Mouse (Mus musculus) thymus, adult 2 months (tissue): Measurements from ENCODE around the gene Slc9a3r2.

Source experiments
- CTCF ChIP-seq: fragments of 200-500 bp; IDR thresholded peaks from 2 replicates; pipeline ENCODE4 v1.5.1; 2012; ENCODE audit warnings: mild to moderate bottlenecking, control low read depth, low read length, moderate library complexity, borderline replicate concordance; ENCODE audit not compliant: control insufficient read depth, poor library complexity, insufficient read depth; ENCODE audit errors: extremely low read depth
- POLR2A ChIP-seq: fragments of 200-500 bp; IDR thresholded peaks from 2 replicates; pipeline ENCODE4 v1.6.1; 2012; ENCODE audit warnings: mild to moderate bottlenecking, low read length, control low read depth, moderate library complexity; ENCODE audit not compliant: control insufficient read depth, poor library complexity, insufficient read depth; ENCODE audit errors: extremely low read depth

GRCm38 (mm10) chr17:24669545-24670245, 19.6 kb upstream of the Slc9a3r2 start, which contains the start of gene Zfp598:
- TF ChIP-seq CTCF (peak; percentile 77), POLR2A (peak; percentile 96)
